In genomic region chr5:118155565-118155947, GRCm38 (mm10) we compare ENCODE assay signal across 8 mouse cellular contexts. TPM values are rescaled to one million over a fixed set of nuclear protein-coding genes. Genes with fewer than 3 reads are reported as not detected.
DNase-seq lines count a peak whose midpoint lies in the region; ATAC-seq lines count a peak whose summit lies in the region.

No protein-coding gene starts in this region.

- H3K9me3 ChIP-seq in lung, embryonic 15.5 days, result no peaks in the 10 kb centered on the region
- no peaks in the 10 kb centered on the region for H3K9me3 ChIP-seq in forebrain, embryonic 11.5 days (ENCODE audit: control insufficient read depth, low read length)
- H3K9me3 ChIP-seq in limb, embryonic 11.5 days (ENCODE audit: control insufficient read depth, low read length), result no peaks in the 10 kb centered on the region
- no peaks in the 10 kb centered on the region for H3K9me3 ChIP-seq in neural tube, embryonic 15.5 days (replicated peaks)

- peak overlapping the region; percentile 79; the same call in 1 of the 2 replicates for H3K9ac ChIP-seq in lung, embryonic 15.5 days
- H3K9ac ChIP-seq in forebrain, embryonic 11.5 days (ENCODE audit: low read length), result peak overlapping the region; percentile 89; the same call in 1 of the 2 replicates
- H3K9ac ChIP-seq in limb, embryonic 11.5 days (ENCODE audit: low read length), result no peak overlapping the region; the same call in 1 of the 2 replicates
- H3K9ac ChIP-seq in neural tube, embryonic 15.5 days (replicated peaks), result peak overlapping the region; percentile 90; the same call in 1 of the 2 replicates

- 19% methylated on average over 9 of the region's 9 CpGs for WGBS in lung, embryonic 15.5 days
- 20% methylated on average over 8 of the region's 9 CpGs for WGBS in forebrain, embryonic 11.5 days
- 21% methylated on average over 9 of the region's 9 CpGs for WGBS in limb, embryonic 11.5 days
- 17% methylated on average over 9 of the region's 9 CpGs for WGBS in neural tube, embryonic 15.5 days

- H3K27ac ChIP-seq in lung, embryonic 15.5 days, result no peak overlapping the region
- H3K27ac ChIP-seq in forebrain, embryonic 11.5 days (ENCODE audit: low read depth, low read length), result no peak overlapping the region
- no peak overlapping the region for H3K27ac ChIP-seq in limb, embryonic 11.5 days (replicated peaks; ENCODE audit: low read depth, low read length)
- H3K27ac ChIP-seq in neural tube, embryonic 15.5 days (replicated peaks), result peak overlapping the region; percentile 76

- peak overlapping the region; percentile 71 for H3K4me3 ChIP-seq in lung, embryonic 15.5 days
- H3K4me3 ChIP-seq in forebrain, embryonic 11.5 days (ENCODE audit: low read depth, low read length), result peak overlapping the region; percentile 99
- peak overlapping the region; percentile 92 for H3K4me3 ChIP-seq in limb, embryonic 11.5 days (ENCODE audit: low read depth, low read length)
- H3K4me3 ChIP-seq in neural tube, embryonic 15.5 days (replicated peaks), result peak overlapping the region; percentile 97

- no peaks in the 10 kb centered on the region for H3K36me3 ChIP-seq in lung, embryonic 15.5 days
- no peaks in the 10 kb centered on the region for H3K36me3 ChIP-seq in forebrain, embryonic 11.5 days (ENCODE audit: control insufficient read depth, insufficient read depth, low read length)
- peaks cover 7% of the 10 kb centered on the region; the same call in 1 of the 2 replicates for H3K36me3 ChIP-seq in limb, embryonic 11.5 days (ENCODE audit: control insufficient read depth, insufficient read depth, low read length)
- peaks cover 5% of the 10 kb centered on the region; the same call in 1 of the 2 replicates for H3K36me3 ChIP-seq in neural tube, embryonic 15.5 days

- no peak for ATAC-seq in lung, embryonic 15.5 days (ENCODE audit: borderline replicate concordance, extremely low read depth, low FRiP score, low TSS enrichment)
- ATAC-seq in forebrain, embryonic 11.5 days (replicated peaks; ENCODE audit: low FRiP score), result peak; percentile 5; the same call in 1 of the 2 replicates
- peak; percentile 31; the same call in 1 of the 2 replicates for ATAC-seq in limb, embryonic 11.5 days (ENCODE audit: insufficient number of reproducible peaks, low FRiP score, low TSS enrichment, low read depth)
- peak; percentile 29; the same call in 1 of the 2 replicates for ATAC-seq in neural tube, embryonic 15.5 days (ENCODE audit: low FRiP score)

- H3K4me1 ChIP-seq in lung, embryonic 15.5 days, result peaks cover 20% of the 10 kb centered on the region
- no peaks in the 10 kb centered on the region for H3K4me1 ChIP-seq in forebrain, embryonic 11.5 days (replicated peaks; ENCODE audit: control insufficient read depth, insufficient read depth, low read length)
- peaks cover 4% of the 10 kb centered on the region for H3K4me1 ChIP-seq in limb, embryonic 11.5 days (ENCODE audit: control insufficient read depth, insufficient read depth, low read length)
- H3K4me1 ChIP-seq in neural tube, embryonic 15.5 days, result peaks cover 25% of the 10 kb centered on the region

- peak overlapping the region; percentile 69 for H3K4me2 ChIP-seq in lung, embryonic 15.5 days
- H3K4me2 ChIP-seq in forebrain, embryonic 11.5 days (ENCODE audit: low read depth, low read length, severe bottlenecking), result peak overlapping the region; percentile 73
- H3K4me2 ChIP-seq in limb, embryonic 11.5 days (ENCODE audit: low read depth, severe bottlenecking), result peak overlapping the region; percentile 55
- H3K4me2 ChIP-seq in neural tube, embryonic 15.5 days, result peak overlapping the region; percentile 80

- no peak for DNase-seq in lung, adult 18-20 months
- no peak for DNase-seq in forebrain, embryonic 11.5 days (ENCODE audit: low spot score)
- DNase-seq in limb, embryonic 11.5 days (ENCODE audit: low spot score), result no peak
- no peak for DNase-seq in urinary bladder, postnatal 25 days (ENCODE audit: low spot score)
- DNase-seq in cerebellum, postnatal 25 days, result no peak
- DNase-seq in left cerebral cortex, postnatal 36 days (ENCODE audit: low spot score in 2 of 2), result no peak

- intact Hi-C loops in left cerebral cortex, postnatal 36 days (cut with DNase I), result no loop called here

- H3K27me3 ChIP-seq in lung, embryonic 15.5 days, result peaks cover 10% of the 10 kb centered on the region; the same call in 1 of the 2 replicates
- no peaks in the 10 kb centered on the region for H3K27me3 ChIP-seq in forebrain, embryonic 11.5 days (ENCODE audit: control insufficient read depth, insufficient read depth, low read length)
- no peaks in the 10 kb centered on the region for H3K27me3 ChIP-seq in limb, embryonic 11.5 days (ENCODE audit: control insufficient read depth, insufficient read depth, low read length)
- peaks cover 3% of the 10 kb centered on the region for H3K27me3 ChIP-seq in neural tube, embryonic 15.5 days (replicated peaks)

RNA-seq across cellular contexts. Expression of gene Fbxw8, which starts 0.3 kb away (rescaled TPM):
- 30.2 and 30.9 TPM in 2 replicates for polyA plus RNA-seq in lung, embryonic 15.5 days (2015; fragmentation: Nextera tagmentation; extraction: Ambion mirVana)
- polyA plus RNA-seq in forebrain, embryonic 11.5 days (2014; fragmentation: Nextera tagmentation; extraction: Ambion mirVana), result 27.6 and 28.5 TPM in 2 replicates
- 23.9 and 26.3 TPM in 2 replicates for polyA plus RNA-seq in limb, embryonic 11.5 days (2014; fragmentation: Nextera tagmentation; extraction: Ambion mirVana)
- 18.0 and 19.4 TPM in 2 replicates for polyA plus RNA-seq in neural tube, embryonic 15.5 days (2015; fragmentation: Nextera tagmentation; extraction: Ambion mirVana)
- 10 to 100 TPM; 31.4 to 34.7 TPM for total RNA-seq in left cerebral cortex, postnatal 36 days (2021)

RNA-seq across cellular contexts. Expression of gene Hrk, which starts 8.9 kb away (rescaled TPM):
- polyA plus RNA-seq in lung, embryonic 15.5 days (2015; fragmentation: Nextera tagmentation; extraction: Ambion mirVana), result 0.06 TPM in 1 of 2 replicates, not detected in the other
- 0.09 and 0.20 TPM in 2 replicates for polyA plus RNA-seq in forebrain, embryonic 11.5 days (2014; fragmentation: Nextera tagmentation; extraction: Ambion mirVana)
- polyA plus RNA-seq in limb, embryonic 11.5 days (2014; fragmentation: Nextera tagmentation; extraction: Ambion mirVana), result 0.06 TPM in 1 of 2 replicates, not detected in the other
- 3.0 and 4.0 TPM in 2 replicates for polyA plus RNA-seq in neural tube, embryonic 15.5 days (2015; fragmentation: Nextera tagmentation; extraction: Ambion mirVana)
- total RNA-seq in left cerebral cortex, postnatal 36 days (2021), result 10 to 100 TPM; 28.3 to 30.3 TPM
